Mouse (Mus musculus) kidney, embryonic 14.5 days (tissue): ENCODE measurements around the gene Ano8. TPM values are rescaled to one million over a fixed set of nuclear protein-coding genes. Genes with fewer than 3 reads are reported as not detected.
"Not testable (repeated sequence)": the region's sequence is repeated elsewhere in the genome, so short reads cannot be mapped to it uniquely, and the experiment has no call there.

Experiments
- ATAC-seq: fragments of 200-750 bp; cut with Nextera tagmentation; 2 replicates; pipeline ENCODE4 v1.8.0; 2017; ENCODE audit warnings: moderate number of reproducible peaks, mild to moderate bottlenecking, moderate TSS enrichment, moderate library complexity; ENCODE audit not compliant: low FRiP score, low TSS enrichment
- H3K27ac ChIP-seq: fragments of 300-500 bp; sonication (generic); 2 replicates; pipeline ENCODE4 v1.5.1; 2014; ENCODE audit warnings: low read depth, mild to moderate bottlenecking, low read length, moderate library complexity, mixed read lengths
- H3K27me3 ChIP-seq: fragments of 300-500 bp; sonication (generic); 2 replicates; pipeline ENCODE4 v1.6.1; 2014; ENCODE audit warnings: mild to moderate bottlenecking, low read length; ENCODE audit not compliant: control insufficient read depth, insufficient read depth
- H3K36me3 ChIP-seq: fragments of 300-500 bp; sonication (generic); 2 replicates; pipeline ENCODE4 v1.6.1; 2014; ENCODE audit warnings: low read length, mixed read lengths; ENCODE audit not compliant: control insufficient read depth, insufficient read depth
- H3K4me1 ChIP-seq: fragments of 300-500 bp; sonication (generic); 2 replicates; pipeline ENCODE4 v1.6.1; 2014; ENCODE audit warnings: low read length, mixed read lengths; ENCODE audit not compliant: control insufficient read depth, insufficient read depth
- H3K4me2 ChIP-seq: fragments of 300-500 bp; sonication (generic); replicated peaks from 2 replicates; pipeline ENCODE4 v1.6.1; 2014; ENCODE audit warnings: low read depth, mild to moderate bottlenecking, low read length
- H3K4me3 ChIP-seq: fragments of 300-500 bp; sonication (generic); 2 replicates; pipeline ENCODE4 v1.5.1; 2014; ENCODE audit warnings: mild to moderate bottlenecking, low read length
- H3K9ac ChIP-seq: fragments of 300-500 bp; sonication (generic); 2 replicates; pipeline ENCODE4 v1.6.1; 2014; ENCODE audit warnings: low read depth, mild to moderate bottlenecking, low read length, moderate library complexity
- H3K9me3 ChIP-seq: fragments of 300-500 bp; sonication (generic); 2 replicates; pipeline ENCODE4 v1.6.1; 2016; ENCODE audit warnings: low read length; ENCODE audit not compliant: control insufficient read depth
- WGBS: fragments of 180-500 bp; shearing (Covaris S2); extraction: QIAGEN DNeasy Blood & Tissue Kit; methylation state at CpG from one replicate; pipeline ENCODE4 v1.1.7; 2014; 5-methylcytosine and 5-hydroxymethylcytosine counted together
- polyA plus RNA-seq: library from polyadenylated mRNA; unstranded; fragments of >200 nt; fragmentation: Nextera tagmentation; extraction: Ambion mirVana; gene quantifications from 2 replicates; pipeline ENCODE4 v1.2.1, GENCODE M21; 2014

Gene Ano8
- polyA plus RNA-seq, 1 experiment from 2014 or later: 3.4 TPM

DNA sequence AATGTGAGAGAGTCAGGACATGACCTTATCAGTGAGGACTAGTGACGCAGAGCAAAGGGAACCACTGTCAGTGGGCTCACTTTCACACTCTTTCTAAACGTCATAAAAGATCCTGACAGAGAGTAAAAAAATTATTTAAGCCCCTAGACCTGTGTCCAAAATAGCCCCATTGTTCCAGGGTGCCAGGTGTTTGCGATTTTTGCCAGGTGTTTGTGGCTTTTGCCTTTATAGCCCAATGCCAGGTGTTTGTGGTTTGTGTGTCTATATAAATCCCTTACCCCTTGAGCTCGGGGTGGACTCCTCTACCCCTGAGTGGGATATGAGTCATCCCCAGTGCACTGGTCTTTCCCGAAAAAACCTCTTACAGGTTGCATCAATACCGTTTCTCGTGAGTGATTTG lies 40.7 kb downstream of the Ano8 start:
- H3K4me1 ChIP-seq: no peaks in the 10 kb centered on the region
- no peaks in the 10 kb centered on the region for H3K9me3 ChIP-seq
- no peaks in the 10 kb centered on the region for H3K36me3 ChIP-seq
- no peak overlapping the region for H3K4me2 ChIP-seq
- H3K4me3 ChIP-seq: no peak overlapping the region
- H3K27me3 ChIP-seq: 0 out of 2 replicates have a peak, but pooled peaks cover 4% of the 10 kb centered on the region
- ATAC-seq: no peak
- no peak overlapping the region for H3K27ac ChIP-seq
- H3K9ac ChIP-seq: no peak overlapping the region
- 79% methylated on average over 7 of the region's 7 CpGs for WGBS

DNA sequence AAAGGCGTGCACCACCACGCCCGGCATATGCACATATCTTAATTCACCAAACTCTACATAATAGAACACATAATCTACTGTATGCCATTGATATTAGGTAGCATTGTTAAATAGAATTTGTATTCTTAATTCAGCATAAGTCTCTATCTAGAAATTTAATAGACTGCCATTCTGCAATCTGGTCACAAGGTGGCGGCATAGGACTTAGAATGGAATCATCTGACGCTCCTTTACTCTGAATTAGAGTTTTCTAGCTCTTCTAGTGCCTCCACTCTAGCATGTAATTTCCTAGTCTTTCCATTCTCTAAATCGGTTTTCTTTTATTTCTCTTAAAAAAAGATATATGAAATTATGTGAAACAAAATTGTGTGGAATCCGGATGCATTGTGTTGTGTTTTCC lies 44.4 kb downstream of the Ano8 start:
- Histone ChIP-seq H3K27me3 (0 out of 2 replicates have a peak, but pooled peaks cover 4% of the 10 kb centered on the region), H3K4me1 (no peaks in the 10 kb centered on the region), H3K9me3 (no peaks in the 10 kb centered on the region), H3K4me3 (no peak overlapping the region), H3K9ac (no peak overlapping the region), H3K27ac (no peak overlapping the region), H3K36me3 (no peaks in the 10 kb centered on the region), H3K4me2 (no peak overlapping the region)
- 0% methylated on average over 7 of the region's 7 CpGs for WGBS
- no peak for ATAC-seq

DNA sequence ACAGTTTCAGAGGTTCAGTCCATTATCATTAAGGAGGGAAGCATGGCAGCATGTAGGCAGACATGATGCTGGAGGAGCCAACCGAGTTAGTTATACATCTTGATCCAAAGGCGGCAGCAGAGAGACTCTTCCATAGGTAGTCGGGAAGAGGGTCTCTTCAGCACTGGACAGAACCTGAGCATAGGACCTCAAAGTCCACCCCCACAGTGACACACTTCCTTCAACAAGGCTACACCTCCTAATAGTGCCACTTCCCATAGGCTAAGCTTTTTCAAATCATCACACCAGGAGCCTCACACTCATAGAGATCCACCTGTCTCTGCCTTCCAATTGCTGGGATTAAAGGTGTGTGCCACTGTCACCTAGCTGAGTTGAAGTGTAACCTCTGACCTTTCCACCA lies 48.7 kb downstream of the Ano8 start:
- Histone ChIP-seq H3K9ac (no peak overlapping the region), H3K36me3 (no peaks in the 10 kb centered on the region), H3K4me1 (no peaks in the 10 kb centered on the region), H3K9me3 (no peaks in the 10 kb centered on the region), H3K4me2 (no peak overlapping the region), H3K4me3 (no peak overlapping the region), H3K27ac (no peak overlapping the region), H3K27me3 (0 out of 2 replicates have a peak, but pooled peaks cover 3% of the 10 kb centered on the region)
- 39% methylated on average over 3 of the region's 3 CpGs for WGBS
- no peak for ATAC-seq

DNA sequence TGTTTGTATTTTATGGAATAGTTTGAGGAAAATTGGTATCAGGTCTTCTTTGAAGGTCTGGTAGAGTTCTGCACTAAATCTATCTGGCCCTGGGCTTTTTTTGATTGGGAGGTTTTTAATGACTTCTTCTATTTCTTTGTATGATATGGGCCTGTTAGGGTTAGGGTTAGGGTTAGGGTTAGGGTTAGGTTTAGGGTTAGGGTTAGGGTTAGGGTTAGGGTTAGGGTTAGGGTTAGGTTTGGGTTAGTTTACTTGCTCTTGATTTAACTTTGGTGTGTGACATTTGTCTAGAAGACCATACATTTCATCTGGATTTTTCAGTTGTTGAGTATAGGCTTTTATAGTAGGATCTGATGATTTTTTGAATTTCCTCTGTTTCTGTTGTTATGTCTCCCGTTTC lies 52.8 kb downstream of the Ano8 start:
- not testable (repeated sequence) for H3K4me2 ChIP-seq, H3K9me3 ChIP-seq, H3K4me1 ChIP-seq, H3K27ac ChIP-seq, H3K4me3 ChIP-seq, H3K27me3 ChIP-seq, H3K36me3 ChIP-seq, ATAC-seq, H3K9ac ChIP-seq
- 79% methylated on average over 1 of the region's 1 CpGs for WGBS

Other genes with a start within 250 kb of the Ano8 start
- 14.6 and 23.7 TPM in 2 replicates for gene Myo9b, start 213.2 kb downstream of the Ano8 start, polyA plus RNA-seq
- 53.3 and 55.5 TPM in 2 replicates for gene Haus8, start 213.0 kb downstream of the Ano8 start, polyA plus RNA-seq
- 112 and 115 TPM in 2 replicates for gene Use1, start 119.1 kb downstream of the Ano8 start, polyA plus RNA-seq
- 4.6 and 5.2 TPM in 2 replicates for gene Ocel1, start 114.7 kb downstream of the Ano8 start, polyA plus RNA-seq
- gene Nr2f6, start 104.0 kb downstream of the Ano8 start, polyA plus RNA-seq: 134 and 149 TPM in 2 replicates
- gene Ushbp1, start 90.2 kb downstream of the Ano8 start, polyA plus RNA-seq: 10.4 and 12.3 TPM in 2 replicates
- 107 and 125 TPM in 2 replicates for gene Babam1, start 89.1 kb downstream of the Ano8 start, polyA plus RNA-seq
- gene Ankle1, start 80.0 kb downstream of the Ano8 start, polyA plus RNA-seq: 28.5 and 38.2 TPM in 2 replicates
- 26.5 and 32.5 TPM in 2 replicates for gene Abhd8, start 22.3 kb downstream of the Ano8 start, polyA plus RNA-seq
- gene Mrpl34, start 21.0 kb downstream of the Ano8 start, polyA plus RNA-seq: 178 and 192 TPM in 2 replicates
- 106 and 113 TPM in 2 replicates for gene Dda1, start 16.8 kb downstream of the Ano8 start, polyA plus RNA-seq
- 6.6 and 8.4 TPM in 2 replicates for gene Gtpbp3, start 2.1 kb upstream of the Ano8 start, polyA plus RNA-seq
- 117 and 123 TPM in 2 replicates for gene Plvap, start 25.8 kb upstream of the Ano8 start, polyA plus RNA-seq
- 0.27 and 0.34 TPM in 2 replicates for gene Ccdc194, start 39.7 kb upstream of the Ano8 start, polyA plus RNA-seq
- 8.6 and 17.1 TPM in 2 replicates for gene Bst2, start 51.5 kb upstream of the Ano8 start, polyA plus RNA-seq
- gene Mvb12a, start 57.0 kb upstream of the Ano8 start, polyA plus RNA-seq: 98.7 and 111 TPM in 2 replicates
- 8.2 and 11.2 TPM in 2 replicates for gene Tmem221, start 72.9 kb upstream of the Ano8 start, polyA plus RNA-seq
- gene Nxnl1, start 80.6 kb upstream of the Ano8 start, polyA plus RNA-seq: 0.16 and 0.27 TPM in 2 replicates
- 26.5 and 30.9 TPM in 2 replicates for gene Slc27a1, start 82.9 kb upstream of the Ano8 start, polyA plus RNA-seq
- 283 and 289 TPM in 2 replicates for gene Pgls, start 106.2 kb upstream of the Ano8 start, polyA plus RNA-seq
- 2.7 and 3.4 TPM in 2 replicates for gene Fam129c, start 111.7 kb upstream of the Ano8 start, polyA plus RNA-seq
- gene Colgalt1, start 125.0 kb upstream of the Ano8 start, polyA plus RNA-seq: 61.4 and 76.8 TPM in 2 replicates
- gene Unc13a, start 185.8 kb upstream of the Ano8 start, polyA plus RNA-seq: 0.50 and 0.53 TPM in 2 replicates
- 3.0 and 5.2 TPM in 2 replicates for gene Jak3, start 190.3 kb upstream of the Ano8 start, polyA plus RNA-seq
- gene Insl3, start 203.3 kb upstream of the Ano8 start, polyA plus RNA-seq: 1.2 TPM in 1 of 2 replicates, not detected in the other
- gene B3gnt3, start 215.8 kb upstream of the Ano8 start, polyA plus RNA-seq: 1.1 and 1.6 TPM in 2 replicates
- gene Fcho1, start 239.8 kb upstream of the Ano8 start, polyA plus RNA-seq: 5.5 and 6.5 TPM in 2 replicates